Mouse (Mus musculus): ENCODE results near the gene Mapkbp1.

- TF ChIP-seq GATA1 (IDR thresholded peaks at IDR 0.05; ENCODE audit: borderline replicate concordance, low read length) (no peak), FLI1 (IDR thresholded peaks at IDR 0.05; ENCODE audit: low read length) (no peak)
Measured at GRCm38 (mm10) chr2:119988952-119989351, 16.5 kb downstream of the Mapkbp1 start.
